In the genomic region with DNA sequence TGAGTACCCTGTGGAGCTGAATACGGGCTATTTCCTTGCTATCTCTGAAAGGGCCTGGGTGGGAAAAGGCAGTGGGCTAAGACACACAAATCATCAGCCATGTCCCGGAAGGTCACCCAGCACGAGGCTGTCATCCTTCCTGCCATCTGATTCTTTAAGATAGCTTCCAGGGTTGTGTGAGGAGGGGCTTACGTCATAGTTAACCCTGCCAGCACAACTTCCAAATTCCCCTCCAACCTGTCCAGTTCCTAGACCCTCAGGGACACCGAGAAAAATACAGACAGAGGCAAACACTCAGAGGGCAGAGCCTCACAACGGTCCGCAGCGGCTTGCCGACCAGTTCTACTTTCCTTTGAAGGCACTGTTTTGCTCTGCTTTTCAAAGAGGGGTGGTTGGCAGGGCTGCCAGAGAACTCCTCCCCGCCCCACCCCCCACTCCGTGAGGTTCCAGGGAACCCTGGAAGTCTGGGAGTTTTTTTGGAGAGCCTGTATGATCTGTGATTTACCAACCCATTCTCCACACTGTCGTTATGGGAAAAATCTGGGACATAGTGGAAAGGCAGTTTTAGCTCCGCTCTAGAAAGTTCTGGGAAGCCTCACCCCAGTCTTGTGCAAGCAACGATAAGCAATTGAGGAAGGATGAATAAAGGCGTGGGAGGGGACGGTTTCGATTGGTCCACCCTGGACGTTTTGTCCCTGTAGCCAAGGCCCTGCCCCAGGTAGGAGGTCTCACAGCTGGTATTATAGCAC, we compare ENCODE assay signal across 9 mouse cellular contexts. TPM values are rescaled to one million over a fixed set of nuclear protein-coding genes. Genes with fewer than 3 reads are reported as not detected.
A peak's percentile ranks its signal among the peaks of the same experiment; 100 is the strongest.
DNase-seq lines count a peak whose midpoint lies in the region; ATAC-seq lines count a peak whose summit lies in the region.
"Had no signal": no experiment of that assay in that cellular context is flagged by ENCODE, and none has a peak within 500 bp of the region (broad histone marks: within the 10 kb centered on the region; RNA-seq: fewer than 3 reads in every experiment).

No protein-coding gene starts in this region.

- no peak for ATAC-seq in midbrain, embryonic 13.5 days
- ATAC-seq in midbrain, embryonic 15.5 days (replicated peaks) = no peak
- no peak for ATAC-seq in liver, embryonic 15.5 days (ENCODE audit: insufficient read depth)
- no peak for ATAC-seq in frontal cortex, adult (ENCODE audit: low TSS enrichment)

- peaks cover 26% of the 10 kb centered on the region for H3K4me1 ChIP-seq in midbrain, embryonic 13.5 days (replicated peaks)
- H3K4me1 ChIP-seq in midbrain, embryonic 15.5 days = peaks cover 13% of the 10 kb centered on the region; the same call in 1 of the 2 replicates
- peaks cover 40% of the 10 kb centered on the region for H3K4me1 ChIP-seq in liver, embryonic 15.5 days (replicated peaks)

- peaks cover 19% of the 10 kb centered on the region for H3K27me3 ChIP-seq in midbrain, embryonic 13.5 days
- H3K27me3 ChIP-seq in midbrain, embryonic 15.5 days (replicated peaks) = no peaks in the 10 kb centered on the region
- H3K27me3 ChIP-seq in liver, embryonic 15.5 days = peaks cover 28% of the 10 kb centered on the region

- H3K9me3 ChIP-seq in midbrain, embryonic 13.5 days = no peaks in the 10 kb centered on the region
- H3K9me3 ChIP-seq in midbrain, embryonic 15.5 days = no peaks in the 10 kb centered on the region
- no peaks in the 10 kb centered on the region for H3K9me3 ChIP-seq in liver, embryonic 15.5 days (replicated peaks)

- H3K36me3 ChIP-seq in midbrain, embryonic 13.5 days = no peaks in the 10 kb centered on the region
- H3K36me3 ChIP-seq in midbrain, embryonic 15.5 days (replicated peaks) = no peaks in the 10 kb centered on the region
- H3K36me3 ChIP-seq in liver, embryonic 15.5 days (replicated peaks) = no peaks in the 10 kb centered on the region

- H3K4me2 ChIP-seq in midbrain, embryonic 13.5 days (replicated peaks) = no peak overlapping the region
- no peak overlapping the region for H3K4me2 ChIP-seq in midbrain, embryonic 15.5 days
- peak overlapping the region; percentile 34 for H3K4me2 ChIP-seq in liver, embryonic 15.5 days

- DNase-seq in heart, adult 9 months (ENCODE audit: low spot score in 2 of 2) = peak; percentile 74 to 78
- DNase-seq in urinary bladder, adult 2 months (ENCODE audit: low spot score) = peak; percentile 43
- no peak for DNase-seq in ovary, postnatal 14 days (ENCODE audit: low spot score)
- DNase-seq in kidney, postnatal 25 days = no peak
- DNase-seq: kidney, postnatal 14 days had no signal

- 29% methylated on average over 18 of the region's 18 CpGs for WGBS in midbrain, embryonic 13.5 days
- 30% methylated on average over 18 of the region's 18 CpGs for WGBS in midbrain, embryonic 15.5 days
- 33% methylated on average over 18 of the region's 18 CpGs for WGBS in liver, embryonic 15.5 days (ENCODE audit: insufficient replicate concordance)

- H3K27ac ChIP-seq in midbrain, embryonic 13.5 days = no peak overlapping the region
- H3K27ac ChIP-seq in midbrain, embryonic 15.5 days = no peak overlapping the region
- no peak overlapping the region for H3K27ac ChIP-seq in liver, embryonic 15.5 days (replicated peaks)

- 0 out of 2 replicates have a peak overlapping the region, but pooled peaks have one; percentile 6 for H3K9ac ChIP-seq in midbrain, embryonic 13.5 days (replicated peaks)
- no peak overlapping the region for H3K9ac ChIP-seq in midbrain, embryonic 15.5 days
- H3K9ac ChIP-seq in liver, embryonic 15.5 days = no peak overlapping the region

- no peak overlapping the region for H3K4me3 ChIP-seq in midbrain, embryonic 13.5 days (replicated peaks)
- no peak overlapping the region for H3K4me3 ChIP-seq in midbrain, embryonic 15.5 days
- H3K4me3 ChIP-seq in liver, embryonic 15.5 days (replicated peaks) = no peak overlapping the region

RNA-seq across cellular contexts. Expression of gene Mst1r, which starts 1.9 kb away (rescaled TPM):
- polyA plus RNA-seq in midbrain, embryonic 13.5 days (2015; fragmentation: Nextera tagmentation; extraction: Ambion mirVana) = 1.2 and 2.3 TPM in 2 replicates
- 1.7 and 1.9 TPM in 2 replicates for polyA plus RNA-seq in midbrain, embryonic 15.5 days (2015; fragmentation: Nextera tagmentation; extraction: Ambion mirVana)
- polyA plus RNA-seq in liver, embryonic 15.5 days (2015; fragmentation: Nextera tagmentation; extraction: Ambion mirVana) = 0.85 and 1.4 TPM in 2 replicates
- 39.2 and 55.3 TPM in 2 replicates for polyA plus RNA-seq in urinary bladder, adult 2 months (2012; rRNA removed)

RNA-seq across cellular contexts. Expression of gene Actl11, which starts 19.7 kb away (rescaled TPM):
- not detected in 2 replicates for polyA plus RNA-seq in midbrain, embryonic 13.5 days (2015; fragmentation: Nextera tagmentation; extraction: Ambion mirVana)
- polyA plus RNA-seq in midbrain, embryonic 15.5 days (2015; fragmentation: Nextera tagmentation; extraction: Ambion mirVana) = not detected in 2 replicates
- not detected in 2 replicates for polyA plus RNA-seq in liver, embryonic 15.5 days (2015; fragmentation: Nextera tagmentation; extraction: Ambion mirVana)
- polyA plus RNA-seq in urinary bladder, adult 2 months (2012; rRNA removed) = not detected in 2 replicates

RNA-seq across cellular contexts. Expression of gene Mon1a, which starts 20.6 kb away (rescaled TPM):
- 21.5 and 23.8 TPM in 2 replicates for polyA plus RNA-seq in midbrain, embryonic 13.5 days (2015; fragmentation: Nextera tagmentation; extraction: Ambion mirVana)
- 26.0 and 27.7 TPM in 2 replicates for polyA plus RNA-seq in midbrain, embryonic 15.5 days (2015; fragmentation: Nextera tagmentation; extraction: Ambion mirVana)
- polyA plus RNA-seq in liver, embryonic 15.5 days (2015; fragmentation: Nextera tagmentation; extraction: Ambion mirVana) = 3.9 and 5.0 TPM in 2 replicates
- 33.2 and 35.4 TPM in 2 replicates for polyA plus RNA-seq in urinary bladder, adult 2 months (2012; rRNA removed)

RNA-seq across cellular contexts. Expression of gene Camkv, which starts 26.9 kb away (rescaled TPM):
- 18.9 and 19.9 TPM in 2 replicates for polyA plus RNA-seq in midbrain, embryonic 13.5 days (2015; fragmentation: Nextera tagmentation; extraction: Ambion mirVana)
- polyA plus RNA-seq in midbrain, embryonic 15.5 days (2015; fragmentation: Nextera tagmentation; extraction: Ambion mirVana) = 66.7 and 67.3 TPM in 2 replicates
- polyA plus RNA-seq in liver, embryonic 15.5 days (2015; fragmentation: Nextera tagmentation; extraction: Ambion mirVana) = 0.08 and 0.09 TPM in 2 replicates
- polyA plus RNA-seq in urinary bladder, adult 2 months (2012; rRNA removed) = 0.12 and 0.15 TPM in 2 replicates

RNA-seq across cellular contexts. Expression of gene Rbm6, which starts 35.5 kb away (rescaled TPM):
- polyA plus RNA-seq in midbrain, embryonic 13.5 days (2015; fragmentation: Nextera tagmentation; extraction: Ambion mirVana) = 126 and 132 TPM in 2 replicates
- polyA plus RNA-seq in midbrain, embryonic 15.5 days (2015; fragmentation: Nextera tagmentation; extraction: Ambion mirVana) = 99.8 and 120 TPM in 2 replicates
- 26.1 and 27.7 TPM in 2 replicates for polyA plus RNA-seq in liver, embryonic 15.5 days (2015; fragmentation: Nextera tagmentation; extraction: Ambion mirVana)
- polyA plus RNA-seq in urinary bladder, adult 2 months (2012; rRNA removed) = 52.9 and 53.1 TPM in 2 replicates

Comparison
In these comparisons a context has a peak if more than half of its experiments do, and no peak if none do; other contexts are left out.
1. DNase-seq: peak in heart, adult 9 months (2 of 2) and urinary bladder, adult 2 months (single experiment); none in ovary, postnatal 14 days (single experiment) and kidney, postnatal 25 days (0 of 2).
2. RNA of gene Mst1r, which starts 1.9 kb away (polyA plus RNA-seq): 39.2 to 55.3 TPM in urinary bladder, adult 2 months; 1.2 to 2.3 TPM in midbrain, embryonic 13.5 days, 1.7 to 1.9 TPM in midbrain, embryonic 15.5 days and 0.85 to 1.4 TPM in liver, embryonic 15.5 days; every median in the first group is over 10 times any median in the second.